Mouse (Mus musculus): ENCODE measurements around the gene Prelid1.
A peak's percentile ranks its signal among the peaks of the same experiment; 100 is the strongest.

The Prelid1 gene

GRCm38 (mm10) chr13:55319931-55320533 lies at the start of gene Prelid1:
Gene Prelid1 (plus strand): TSS chr13:55320500.
- DNase-seq (ENCODE audit: extremely low spot score, low spot score) = no peak

GRCm38 (mm10) chr13:55277203-55277602 lies 43.1 kb upstream of the Prelid1 start:
- DNase-seq (ENCODE audit: extremely low spot score, low spot score) = no peak

GRCm38 (mm10) chr13:55277646-55278045 lies 42.7 kb upstream of the Prelid1 start:
- no peak for DNase-seq (ENCODE audit: extremely low spot score, low spot score)

- no peak for DNase-seq (ENCODE audit: extremely low spot score, low spot score)
Measured at GRCm38 (mm10) chr13:55288854-55289253, 31.4 kb upstream of the Prelid1 start.

- no peak for DNase-seq (ENCODE audit: extremely low spot score, low spot score)
Measured at GRCm38 (mm10) chr13:55296760-55297159, 23.5 kb upstream of the Prelid1 start.

- no peak for DNase-seq (ENCODE audit: extremely low spot score, low spot score)
Measured at GRCm38 (mm10) chr13:55300913-55301312, 19.4 kb upstream of the Prelid1 start.

GRCm38 (mm10) chr13:55312028-55312630 lies 8.2 kb upstream of the Prelid1 start:
- no peak for DNase-seq (ENCODE audit: extremely low spot score, low spot score)

- no peak for DNase-seq (ENCODE audit: extremely low spot score, low spot score)
Measured at GRCm38 (mm10) chr13:55313051-55313450, 7.2 kb upstream of the Prelid1 start.

- DNase-seq (ENCODE audit: extremely low spot score, low spot score) = no peak
Measured at GRCm38 (mm10) chr13:55314891-55315412, 5.3 kb upstream of the Prelid1 start.

- no peak for DNase-seq (ENCODE audit: extremely low spot score, low spot score)
Measured at GRCm38 (mm10) chr13:55318351-55318750, 1.9 kb upstream of the Prelid1 start.

GRCm38 (mm10) chr13:55321434-55322129 lies 1.3 kb downstream of the Prelid1 start, which contains the start of gene Rab24:
Gene Rab24 (minus strand): TSS chr13:55321946.
- DNase-seq (ENCODE audit: extremely low spot score, low spot score) = peak; percentile 91

- DNase-seq (ENCODE audit: extremely low spot score, low spot score) = peak; percentile 30
Measured at GRCm38 (mm10) chr13:55322130-55322825, 2.0 kb downstream of the Prelid1 start.

GRCm38 (mm10) chr13:55325596-55325995 lies 5.3 kb downstream of the Prelid1 start:
- no peak for DNase-seq (ENCODE audit: extremely low spot score, low spot score)

GRCm38 (mm10) chr13:55327169-55327568 lies 6.9 kb downstream of the Prelid1 start:
- DNase-seq (ENCODE audit: extremely low spot score, low spot score) = no peak

- peak; percentile 80 for DNase-seq (ENCODE audit: extremely low spot score, low spot score)
Measured at GRCm38 (mm10) chr13:55327633-55328032, 7.3 kb downstream of the Prelid1 start.

- no peak for DNase-seq (ENCODE audit: extremely low spot score, low spot score)
Measured at GRCm38 (mm10) chr13:55328171-55328570, 7.9 kb downstream of the Prelid1 start.

GRCm38 (mm10) chr13:55328641-55329040 lies 8.3 kb downstream of the Prelid1 start:
- DNase-seq (ENCODE audit: extremely low spot score, low spot score) = no peak

GRCm38 (mm10) chr13:55329109-55329682 lies 8.9 kb downstream of the Prelid1 start:
- no peak for DNase-seq (ENCODE audit: extremely low spot score, low spot score)

- peak; percentile 93 for DNase-seq (ENCODE audit: extremely low spot score, low spot score)
Measured at GRCm38 (mm10) chr13:55329683-55330566, 9.6 kb downstream of the Prelid1 start, which contains the start of gene Mxd3. Gene Mxd3 (minus strand): TSS chr13:55329823.
